Mouse (Mus musculus): ENCODE results near the gene Ciart. TPM values are rescaled to one million over a fixed set of nuclear protein-coding genes. Genes with fewer than 3 reads are reported as not detected.

The Ciart gene
- polyA plus RNA-seq, 1 experiment from 2014 or later = 10.2 TPM

GRCm38 (mm10) chr3:95887596-95887995, 5.5 kb upstream of the Ciart start:
- 81% methylated on average over 4 of the region's 4 CpGs for WGBS
- Histone ChIP-seq H3K4me3 (replicated peaks) (no peak overlapping the region), H3K27me3 (no peaks in the 10 kb centered on the region), H3K9me3 (no peaks in the 10 kb centered on the region), H3K9ac (replicated peaks) (no peak overlapping the region), H3K4me1 (replicated peaks) (peaks cover 19% of the 10 kb centered on the region), H3K4me2 (no peak overlapping the region), H3K36me3 (no peaks in the 10 kb centered on the region), H3K27ac (no peak overlapping the region)
- ATAC-seq (ENCODE audit: insufficient number of reproducible peaks, insufficient read depth, low FRiP score, low TSS enrichment, low read depth) = no peak

GRCm38 (mm10) chr3:95884400-95884799, 2.3 kb upstream of the Ciart start:
- Histone ChIP-seq H3K4me3 (replicated peaks) (no peak overlapping the region), H3K9ac (replicated peaks) (no peak overlapping the region), H3K36me3 (no peaks in the 10 kb centered on the region), H3K4me2 (no peak overlapping the region), H3K27me3 (no peaks in the 10 kb centered on the region), H3K27ac (no peak overlapping the region), H3K4me1 (replicated peaks) (peaks cover 12% of the 10 kb centered on the region), H3K9me3 (no peaks in the 10 kb centered on the region)
- 62% methylated on average over 5 of the region's 5 CpGs for WGBS
- no peak for ATAC-seq (ENCODE audit: insufficient number of reproducible peaks, insufficient read depth, low FRiP score, low TSS enrichment, low read depth)

GRCm38 (mm10) chr3:95882816-95883425, 870 bp upstream of the Ciart start:
- Histone ChIP-seq H3K4me2 (peak overlapping the region; percentile 99), H3K9ac (replicated peaks) (peak overlapping the region; percentile 50), H3K36me3 (no peaks in the 10 kb centered on the region), H3K4me1 (replicated peaks) (peaks cover 12% of the 10 kb centered on the region), H3K4me3 (replicated peaks) (peak overlapping the region; percentile 56), H3K9me3 (no peaks in the 10 kb centered on the region), H3K27me3 (no peaks in the 10 kb centered on the region), H3K27ac (no peak overlapping the region)
- no peak for ATAC-seq (ENCODE audit: insufficient number of reproducible peaks, insufficient read depth, low FRiP score, low TSS enrichment, low read depth)
- 3% methylated on average over 24 of the region's 24 CpGs for WGBS

GRCm38 (mm10) chr3:95879063-95879462, 3.0 kb downstream of the Ciart start:
- H3K9me3 ChIP-seq = no peaks in the 10 kb centered on the region
- 92% methylated on average over 4 of the region's 4 CpGs for WGBS

GRCm38 (mm10) chr3:95872048-95872447, 10.0 kb downstream of the Ciart start:
- H3K9me3 ChIP-seq = no peaks in the 10 kb centered on the region
- no peaks in the 10 kb centered on the region for H3K27me3 ChIP-seq
- 81% methylated on average over 7 of the region's 7 CpGs for WGBS
- peaks cover 29% of the 10 kb centered on the region for H3K36me3 ChIP-seq
- H3K27ac ChIP-seq = no peak overlapping the region
- peak overlapping the region; percentile 70 for H3K4me2 ChIP-seq
- no peak for ATAC-seq (ENCODE audit: insufficient number of reproducible peaks, insufficient read depth, low FRiP score, low TSS enrichment, low read depth)
- peak overlapping the region; percentile 69 for H3K4me3 ChIP-seq (replicated peaks)
- peaks cover 17% of the 10 kb centered on the region for H3K4me1 ChIP-seq (replicated peaks)
- peak overlapping the region; percentile 80 for H3K9ac ChIP-seq (replicated peaks)

More at GRCm38 (mm10) chr3:95879063-95879462, 3.0 kb downstream of the Ciart start:
- H3K27me3 ChIP-seq = no peaks in the 10 kb centered on the region
- H3K9ac ChIP-seq (replicated peaks) = no peak overlapping the region
- no peak overlapping the region for H3K4me3 ChIP-seq (replicated peaks)
- H3K36me3 ChIP-seq = no peaks in the 10 kb centered on the region
- H3K27ac ChIP-seq = no peak overlapping the region
- no peak overlapping the region for H3K4me2 ChIP-seq
- H3K4me1 ChIP-seq (replicated peaks) = peaks cover 12% of the 10 kb centered on the region
- no peak for ATAC-seq (ENCODE audit: insufficient number of reproducible peaks, insufficient read depth, low FRiP score, low TSS enrichment, low read depth)

- Histone ChIP-seq H3K27ac (peak within 1 kb of the TSS; percentile 85), H3K27me3 (no peaks in the 10 kb centered on the region), H3K9me3 (no peaks in the 10 kb centered on the region), H3K4me2 (peak within 1 kb of the TSS; percentile 70), H3K9ac (replicated peaks) (peak within 1 kb of the TSS; percentile 80), H3K4me1 (replicated peaks) (peaks cover 17% of the 10 kb centered on the region), H3K4me3 (replicated peaks) (peak within 1 kb of the TSS; percentile 69), H3K36me3 (peaks cover 33% of the 10 kb centered on the region)
- WGBS = under 1% methylated on average over 33 of the region's 33 CpGs
- peak; percentile 88 for ATAC-seq (ENCODE audit: insufficient number of reproducible peaks, insufficient read depth, low FRiP score, low TSS enrichment, low read depth)
These were observed 10.6 kb downstream of the Ciart start, which contains the start of gene Mrps21 for GRCm38 (mm10) chr3:95871392-95871867. TSS of gene Mrps21 (minus strand) at chr3:95871519.

- WGBS = 5% methylated on average over 15 of the region's 15 CpGs
- Histone ChIP-seq H3K36me3 (peaks cover 36% of the 10 kb centered on the region), H3K27ac (peak overlapping the region; percentile 85), H3K4me1 (replicated peaks) (peaks cover 17% of the 10 kb centered on the region), H3K27me3 (no peaks in the 10 kb centered on the region), H3K9ac (replicated peaks) (peak overlapping the region; percentile 80), H3K4me2 (peak overlapping the region; percentile 70), H3K9me3 (no peaks in the 10 kb centered on the region), H3K4me3 (replicated peaks) (peak overlapping the region; percentile 69)
- ATAC-seq (ENCODE audit: insufficient number of reproducible peaks, insufficient read depth, low FRiP score, low TSS enrichment, low read depth) = peak; percentile 53
These were observed 11.1 kb downstream of the Ciart start for GRCm38 (mm10) chr3:95870976-95871375.

- H3K4me3 ChIP-seq (replicated peaks) = no peak overlapping the region
- no peaks in the 10 kb centered on the region for H3K9me3 ChIP-seq
- H3K9ac ChIP-seq (replicated peaks) = no peak overlapping the region
- peaks cover 68% of the 10 kb centered on the region for H3K36me3 ChIP-seq
- no peak overlapping the region for H3K4me2 ChIP-seq
- H3K4me1 ChIP-seq (replicated peaks) = peaks cover 15% of the 10 kb centered on the region
- ATAC-seq (ENCODE audit: insufficient number of reproducible peaks, insufficient read depth, low FRiP score, low TSS enrichment, low read depth) = no peak
- 92% methylated on average over 2 of the region's 2 CpGs for WGBS
- no peaks in the 10 kb centered on the region for H3K27me3 ChIP-seq
- H3K27ac ChIP-seq = no peak overlapping the region
These were observed 14.6 kb downstream of the Ciart start for GRCm38 (mm10) chr3:95867408-95867807.

GRCm38 (mm10) chr3:95866071-95866470, 16.0 kb downstream of the Ciart start:
- WGBS = 89% methylated on average over 5 of the region's 5 CpGs
- Histone ChIP-seq H3K4me1 (replicated peaks) (peaks cover 9% of the 10 kb centered on the region), H3K27me3 (no peaks in the 10 kb centered on the region), H3K4me2 (no peak overlapping the region), H3K36me3 (peaks cover 78% of the 10 kb centered on the region), H3K9me3 (no peaks in the 10 kb centered on the region), H3K9ac (replicated peaks) (no peak overlapping the region), H3K4me3 (replicated peaks) (no peak overlapping the region), H3K27ac (no peak overlapping the region)
- ATAC-seq (ENCODE audit: insufficient number of reproducible peaks, insufficient read depth, low FRiP score, low TSS enrichment, low read depth) = no peak

- Histone ChIP-seq H3K27me3 (no peaks in the 10 kb centered on the region), H3K4me3 (replicated peaks) (no peak overlapping the region)
- WGBS = 89% methylated on average over 20 of the region's 20 CpGs
These were observed 16.5 kb downstream of the Ciart start for GRCm38 (mm10) chr3:95865571-95865970.

GRCm38 (mm10) chr3:95865050-95865449, 17.0 kb downstream of the Ciart start:
- WGBS = 82% methylated on average over 5 of the region's 5 CpGs
- no peak overlapping the region for H3K4me3 ChIP-seq (replicated peaks)
- H3K9me3 ChIP-seq = no peaks in the 10 kb centered on the region
- 0 out of 2 replicates have a peak overlapping the region, but pooled peaks have one; percentile 37 for H3K9ac ChIP-seq (replicated peaks)
- H3K27me3 ChIP-seq = no peaks in the 10 kb centered on the region
- ATAC-seq (ENCODE audit: insufficient number of reproducible peaks, insufficient read depth, low FRiP score, low TSS enrichment, low read depth) = no peak
- H3K4me2 ChIP-seq = no peak overlapping the region
- H3K4me1 ChIP-seq (replicated peaks) = peaks cover under 1% of the 10 kb centered on the region; the same call in 1 of the 2 replicates
- peaks cover 75% of the 10 kb centered on the region for H3K36me3 ChIP-seq
- no peak overlapping the region for H3K27ac ChIP-seq

More at GRCm38 (mm10) chr3:95865571-95865970, 16.5 kb downstream of the Ciart start:
- H3K27ac ChIP-seq = no peak overlapping the region
- no peaks in the 10 kb centered on the region for H3K9me3 ChIP-seq
- peaks cover 6% of the 10 kb centered on the region for H3K4me1 ChIP-seq (replicated peaks)
- no peak overlapping the region for H3K9ac ChIP-seq (replicated peaks)
- H3K4me2 ChIP-seq = no peak overlapping the region
- ATAC-seq (ENCODE audit: insufficient number of reproducible peaks, insufficient read depth, low FRiP score, low TSS enrichment, low read depth) = no peak
- peaks cover 78% of the 10 kb centered on the region for H3K36me3 ChIP-seq

GRCm38 (mm10) chr3:95863578-95863977, 18.5 kb downstream of the Ciart start:
- no peak for ATAC-seq (ENCODE audit: insufficient number of reproducible peaks, insufficient read depth, low FRiP score, low TSS enrichment, low read depth)

More at GRCm38 (mm10) chr3:95863578-95863977, 18.5 kb downstream of the Ciart start:
- 73% methylated on average over 7 of the region's 7 CpGs for WGBS
- Histone ChIP-seq H3K27me3 (no peaks in the 10 kb centered on the region), H3K4me2 (no peak overlapping the region), H3K9ac (replicated peaks) (no peak overlapping the region), H3K4me3 (replicated peaks) (no peak overlapping the region), H3K36me3 (peaks cover 63% of the 10 kb centered on the region), H3K27ac (no peak overlapping the region), H3K9me3 (no peaks in the 10 kb centered on the region), H3K4me1 (replicated peaks) (no peaks in the 10 kb centered on the region)
